Mouse (Mus musculus) kidney, adult 10 weeks (tissue): ENCODE measurements around the gene Golt1b. TPM values are rescaled to one million over a fixed set of nuclear protein-coding genes. Genes with fewer than 3 reads are reported as not detected.

Experiments used
- polyA plus RNA-seq: library from polyadenylated mRNA; stranded (reverse); fragments of 350-450 nt; fragmentation: Illumina TruSeq; extraction: RNeasy Lipid Tissue Mini Kit (QIAGEN cat#74804); gene quantifications from one replicate; pipeline ENCODE4 v1.2.3, GENCODE M21; 2014; ENCODE audit warnings: low read depth, low replicate concordance

Gene Golt1b
- 29.3 TPM for polyA plus RNA-seq

DNA sequence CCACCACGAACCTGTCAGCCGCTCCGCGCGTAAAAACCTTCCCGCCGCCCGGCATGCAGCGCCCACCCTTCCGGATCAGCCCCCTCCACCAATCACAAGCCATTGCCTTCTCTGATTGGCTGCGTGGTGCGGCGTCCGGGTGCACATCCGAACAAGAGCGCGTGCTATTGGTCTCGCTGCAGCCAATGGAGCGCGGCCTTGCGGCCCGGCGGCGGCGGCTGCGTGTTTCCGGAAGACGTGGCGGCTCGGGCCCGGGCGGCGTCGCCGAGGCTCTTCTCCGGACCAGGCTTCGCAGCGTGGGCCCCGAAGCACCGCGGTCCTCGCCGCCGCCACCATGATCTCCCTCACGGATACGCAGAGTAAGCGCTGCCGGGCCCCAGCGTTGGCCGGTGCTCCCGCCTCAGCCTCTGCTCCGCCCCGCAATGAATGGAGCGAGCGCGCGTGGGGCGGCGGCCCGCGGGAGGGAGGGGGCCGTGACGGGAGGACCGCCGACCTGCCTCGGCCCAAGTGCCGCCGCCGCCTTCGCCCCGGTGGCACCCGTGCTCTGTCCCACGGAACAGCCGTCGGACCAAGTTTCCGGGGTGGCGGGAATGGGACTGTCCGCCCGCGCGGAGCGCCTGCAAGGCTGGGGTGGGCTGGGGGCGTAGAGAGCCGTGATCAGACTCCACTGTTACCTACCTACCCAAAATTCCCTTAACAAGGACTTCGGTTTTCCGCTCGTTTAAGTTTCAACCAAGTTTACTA is at the start of gene Golt1b, which contains the start of gene Recql:
Gene Golt1b, plus strand, starts transcription at position 211 of the 744 bp plus-strand sequence.
Gene Recql, minus strand, starts transcription at position 77 of the 744 bp plus-strand sequence.

DNA sequence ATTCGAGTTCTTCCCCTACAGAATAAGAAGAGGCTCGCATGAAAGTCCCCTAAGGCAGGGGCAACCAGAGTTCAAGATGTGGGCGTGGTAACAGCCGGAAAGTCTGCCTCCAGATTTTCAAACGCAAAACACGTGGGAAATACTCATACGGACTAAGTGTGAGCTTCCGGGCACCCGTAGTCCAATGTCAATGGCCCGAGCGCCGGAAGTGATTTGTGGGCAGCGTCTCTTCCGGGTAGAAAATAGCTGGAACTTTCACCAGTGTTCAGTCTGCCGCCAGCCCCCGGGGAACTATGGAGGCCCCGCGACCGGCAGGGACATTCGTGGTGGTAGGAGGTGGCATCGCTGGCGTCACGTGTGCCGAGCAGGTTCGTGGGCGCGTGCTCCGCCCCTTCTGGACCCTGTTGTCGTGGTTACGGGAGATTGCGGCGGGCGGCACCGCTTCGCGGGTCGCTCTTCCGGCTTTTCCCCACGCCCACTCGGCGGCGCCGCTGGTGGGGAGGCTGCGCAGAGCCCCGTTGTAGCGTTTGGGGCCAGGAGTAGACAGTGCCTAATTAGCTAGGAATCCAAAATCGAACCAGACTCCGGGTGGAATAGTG is 41.5 kb upstream of the Golt1b start, which contains the start of gene Pyroxd1:
Gene Pyroxd1, plus strand, starts transcription at position 215 of the 599 bp plus-strand sequence.

DNA sequence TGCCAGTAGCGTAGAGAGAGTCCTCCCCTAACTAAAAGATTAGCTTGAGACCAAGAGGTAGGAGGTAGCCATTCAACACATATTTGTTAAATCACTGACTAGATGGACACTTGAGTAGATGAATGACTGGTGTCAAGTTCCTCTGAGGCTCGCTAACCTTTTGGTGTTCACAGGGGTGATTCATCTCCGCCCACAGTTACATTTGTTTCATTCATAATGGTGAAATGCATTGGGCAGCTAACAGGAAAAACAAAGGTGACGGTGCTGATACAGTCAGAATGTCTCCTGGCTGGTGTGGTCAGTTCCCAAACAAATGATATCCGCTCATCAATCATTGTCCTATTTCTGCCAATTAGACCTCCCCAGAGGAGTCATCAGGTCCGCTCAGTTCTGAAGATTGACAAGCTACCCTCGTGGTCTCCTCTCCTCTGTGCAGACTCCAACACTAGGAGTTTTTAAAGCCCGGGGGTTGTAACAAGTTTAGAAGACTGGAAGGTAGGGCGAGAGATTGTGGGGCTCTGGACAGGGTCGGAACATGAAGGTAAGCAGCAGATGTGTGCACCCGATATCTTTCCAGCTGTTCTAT is 26.0 kb downstream of the Golt1b start, which contains the start of gene Spx:
Gene Spx, plus strand, starts transcription at position 536 of the 586 bp plus-strand sequence.

Other genes starting within 250 kb of the Golt1b start
- gene Slco1a6, start 178.7 kb upstream of the Golt1b start, polyA plus RNA-seq, result 787 TPM
- gene Iapp, start 88.8 kb upstream of the Golt1b start, polyA plus RNA-seq, result not detected
- not detected for gene Slco1a5, start 64.2 kb upstream of the Golt1b start, polyA plus RNA-seq
- 43.9 TPM for gene Pyroxd1, start 41.6 kb upstream of the Golt1b start, polyA plus RNA-seq
- gene Recql, start 134 bp upstream of the Golt1b start, polyA plus RNA-seq, result 11.5 TPM
- not detected for gene Spx, start 26.2 kb downstream of the Golt1b start, polyA plus RNA-seq
- 23.0 TPM for gene Gys2, start 85.9 kb downstream of the Golt1b start, polyA plus RNA-seq
- gene Ldhb, start 120.7 kb downstream of the Golt1b start, polyA plus RNA-seq, result 1,028 TPM
- 2.3 TPM for gene Kcnj8, start 184.4 kb downstream of the Golt1b start, polyA plus RNA-seq